Mouse (Mus musculus) erythroblast, embryonic 14.5 days (primary cell): ENCODE data around the gene Cse1l. TPM values are rescaled to one million over a fixed set of nuclear protein-coding genes. Genes with fewer than 3 reads are reported as not detected.

Experiments used
- H3K27me3 ChIP-seq: 2 replicates; pipeline ENCODE4 v1.6.1; 2012; ENCODE audit warnings: inconsistent platforms; ENCODE audit not compliant: control insufficient read depth
- H3K36me3 ChIP-seq: 2 replicates; pipeline ENCODE4 v1.6.1; 2012; ENCODE audit warnings: mild to moderate bottlenecking, inconsistent platforms; ENCODE audit not compliant: control insufficient read depth
- H3K4me1 ChIP-seq: 2 replicates; pipeline ENCODE4 v1.6.1; 2012; ENCODE audit warnings: inconsistent platforms; ENCODE audit not compliant: control insufficient read depth
- H3K4me3 ChIP-seq: replicated peaks from 2 replicates; pipeline ENCODE3; 2012; ENCODE audit warnings: moderate library complexity, mild to moderate bottlenecking, inconsistent platforms
- H3K9me3 ChIP-seq: 2 replicates; pipeline ENCODE4 v1.6.1; 2012; ENCODE audit warnings: low read length, inconsistent platforms, mixed read lengths; ENCODE audit not compliant: control insufficient read depth
- GATA1 ChIP-seq: IDR thresholded peaks from 2 replicates; pipeline ENCODE4 v1.6.1; 2012; ENCODE audit warnings: low read length, inconsistent platforms, mixed read lengths
- TAL1 ChIP-seq: IDR thresholded peaks from 3 replicates; pipeline ENCODE4 v1.6.1; 2012; ENCODE audit warnings: low read length, inconsistent platforms, mixed read lengths
- polyA plus RNA-seq: library from polyadenylated mRNA; stranded (reverse); fragments of >175 nt; gene quantifications from 2 replicates; pipeline ENCODE4 v1.2.3, GENCODE M21; 2012

Gene Cse1l
- polyA plus RNA-seq, 1 experiment, result 0.16 TPM

GRCm38 (mm10) chr2:166977490-166977889 is 71.7 kb downstream of the Cse1l start:
- no peak overlapping the region for H3K4me3 ChIP-seq
- TF ChIP-seq TAL1, result no peak
- TF ChIP-seq GATA1, result no peak

DNA sequence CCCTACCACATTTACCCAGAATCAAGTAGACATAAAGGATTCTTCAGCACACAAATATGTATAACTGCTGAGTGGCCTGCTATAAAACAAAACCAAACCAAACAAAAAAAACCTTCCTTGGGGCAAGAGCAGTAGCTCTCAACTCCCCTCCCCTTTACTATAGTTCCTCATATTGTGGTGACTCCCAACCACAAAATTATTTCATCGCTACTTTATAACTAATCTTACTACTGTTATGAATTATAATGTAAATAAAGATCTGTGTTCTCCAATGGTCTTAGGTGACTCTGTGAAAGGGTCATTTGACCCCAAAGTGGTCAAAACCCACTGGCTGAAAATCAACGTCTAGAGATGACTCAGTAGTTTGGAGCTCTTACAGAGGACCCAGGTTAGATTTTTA is 74.3 kb downstream of the Cse1l start:
- H3K4me1 ChIP-seq, result peaks cover 23% of the 10 kb centered on the region
- H3K9me3 ChIP-seq, result no peaks in the 10 kb centered on the region
- no peak for TF ChIP-seq GATA1
- TF ChIP-seq TAL1, result no peak
- H3K27me3 ChIP-seq, result no peaks in the 10 kb centered on the region
- no peak overlapping the region for H3K4me3 ChIP-seq
- H3K36me3 ChIP-seq, result no peaks in the 10 kb centered on the region

More at GRCm38 (mm10) chr2:166977490-166977889, 71.7 kb downstream of the Cse1l start:
- no peaks in the 10 kb centered on the region for H3K27me3 ChIP-seq
- H3K4me1 ChIP-seq, result peaks cover 34% of the 10 kb centered on the region
- H3K9me3 ChIP-seq, result no peaks in the 10 kb centered on the region
- no peaks in the 10 kb centered on the region for H3K36me3 ChIP-seq

DNA sequence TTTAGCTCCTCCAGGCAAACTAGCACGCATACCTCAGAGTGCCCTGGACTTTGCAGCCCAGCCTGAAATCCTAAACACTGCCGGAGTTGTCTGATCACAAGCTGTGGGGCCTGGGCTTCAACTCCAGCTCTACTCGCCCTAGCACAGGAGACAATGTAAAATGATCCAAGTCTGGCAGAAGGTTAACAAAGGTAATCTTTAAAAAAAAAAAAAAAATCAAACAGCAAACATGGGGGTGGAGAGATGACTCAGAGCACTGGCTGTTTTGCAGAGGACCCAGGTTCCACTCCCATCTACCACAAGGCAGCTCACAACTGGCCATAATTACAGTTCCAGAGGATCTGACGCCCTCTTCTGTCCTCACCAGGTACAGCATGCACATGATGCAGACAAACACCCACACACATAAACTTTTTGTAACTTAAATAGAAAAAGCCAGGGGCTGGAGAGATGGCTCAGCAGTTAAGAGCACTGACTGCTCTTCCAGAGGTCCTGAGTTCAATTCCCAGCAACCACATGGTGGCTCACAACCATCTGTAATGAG is 77.6 kb downstream of the Cse1l start:
- no peak for TF ChIP-seq GATA1
- no peak for TF ChIP-seq TAL1
- Histone ChIP-seq H3K36me3 (peaks cover 3% of the 10 kb centered on the region), H3K4me1 (peaks cover 5% of the 10 kb centered on the region)

GRCm38 (mm10) chr2:166990861-166991260 is 85.0 kb downstream of the Cse1l start:
- Histone ChIP-seq H3K27me3 (no peaks in the 10 kb centered on the region), H3K36me3 (peaks cover 3% of the 10 kb centered on the region), H3K4me1 (peaks cover 60% of the 10 kb centered on the region), H3K4me3 (no peak overlapping the region), H3K9me3 (no peaks in the 10 kb centered on the region)
- TF ChIP-seq GATA1 (no peak), TAL1 (no peak)

More for the DNA sequence above, 77.6 kb downstream of the Cse1l start:
- Histone ChIP-seq H3K27me3 (no peaks in the 10 kb centered on the region), H3K9me3 (no peaks in the 10 kb centered on the region), H3K4me3 (no peak overlapping the region)

GRCm38 (mm10) chr2:166991945-166992344 is 86.1 kb downstream of the Cse1l start:
- no peaks in the 10 kb centered on the region for H3K27me3 ChIP-seq
- TF ChIP-seq TAL1, result no peak
- no peak for TF ChIP-seq GATA1
- H3K9me3 ChIP-seq, result no peaks in the 10 kb centered on the region
- peaks cover 3% of the 10 kb centered on the region for H3K36me3 ChIP-seq
- H3K4me1 ChIP-seq, result peaks cover 66% of the 10 kb centered on the region
- H3K4me3 ChIP-seq, result no peak overlapping the region

- no peaks in the 10 kb centered on the region for H3K36me3 ChIP-seq
- no peaks in the 10 kb centered on the region for H3K9me3 ChIP-seq
- peaks cover 60% of the 10 kb centered on the region for H3K4me1 ChIP-seq
- peak overlapping the region; percentile 95 for H3K4me3 ChIP-seq
- TF ChIP-seq GATA1, result peak; percentile 59
- TF ChIP-seq TAL1, result no peak
- peaks cover under 1% of the 10 kb centered on the region; the same call in 1 of the 2 replicates for H3K27me3 ChIP-seq
Observed at GRCm38 (mm10) chr2:166995021-166995795, 89.4 kb downstream of the Cse1l start.

Other genes starting within 250 kb of the Cse1l start
- 4.7 and 5.9 TPM in 2 replicates for gene Prex1, start 192.2 kb upstream of the Cse1l start, polyA plus RNA-seq
- gene Trp53rkb, start 113.5 kb upstream of the Cse1l start, polyA plus RNA-seq, result 0.13 and 0.46 TPM in 2 replicates
- gene Arfgef2, start 100.5 kb upstream of the Cse1l start, polyA plus RNA-seq, result 0.34 and 0.48 TPM in 2 replicates
- gene Stau1, start 90.3 kb downstream of the Cse1l start, polyA plus RNA-seq, result 0.94 and 1.0 TPM in 2 replicates
- gene Ddx27, start 109.2 kb downstream of the Cse1l start, polyA plus RNA-seq, result 7.1 and 7.5 TPM in 2 replicates
- gene Znfx1, start 157.0 kb downstream of the Cse1l start, polyA plus RNA-seq, result 1.1 and 1.5 TPM in 2 replicates